Mouse (Mus musculus) ES-E14 (cell line): Measurements from ENCODE around the gene Gm5105.

ENCODE experiments used
- CHD2 ChIP-seq: IDR thresholded peaks from 2 replicates; pipeline ENCODE4 v1.6.1; 2014; ENCODE audit warnings: mild to moderate bottlenecking, low read depth, low read length, inconsistent platforms
- HCFC1 ChIP-seq: IDR thresholded peaks from 2 replicates; pipeline ENCODE4 v1.6.1; 2012; ENCODE audit warnings: low read length, inconsistent platforms, borderline replicate concordance; ENCODE audit not compliant: insufficient read depth
- ZNF384 ChIP-seq: IDR thresholded peaks from 2 replicates; pipeline ENCODE4 v1.6.1; 2012; ENCODE audit warnings: low read depth, low read length, inconsistent platforms

DNA sequence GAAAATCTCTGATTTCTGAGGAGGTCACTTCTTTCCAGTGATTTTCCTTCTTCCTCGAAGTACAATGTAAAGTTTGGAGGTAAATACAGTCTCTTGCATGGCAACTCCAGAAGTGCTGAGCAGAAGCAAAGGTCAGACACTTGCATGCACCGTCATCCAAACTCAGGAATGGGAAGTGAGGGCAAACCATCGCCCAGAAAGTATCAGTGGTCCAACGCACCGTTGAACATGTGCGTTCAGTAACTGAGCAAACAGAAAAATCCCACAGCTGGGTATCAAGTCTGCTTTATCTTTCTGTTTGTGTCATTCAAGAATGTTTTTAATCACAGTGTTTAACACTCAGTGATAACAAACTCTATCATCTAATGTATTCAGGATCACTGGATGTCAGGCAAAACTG, 64.6 kb downstream of the Gm5105 start:
- TF ChIP-seq CHD2 (no peak), HCFC1 (no peak), ZNF384 (no peak)
